Mouse (Mus musculus) MEL (cell line): ENCODE data around the gene Klhl26.

Experiments used
- CTCF ChIP-seq, 3 experiments: IDR thresholded peaks in 2 of 3; conservative IDR thresholded peaks in 1 of 3; 2 replicates each; pipeline ENCODE4 v1.5.1; 2011 to 2012; ENCODE audit warnings: low read length in 3 of 3, low read depth in 2 of 3, mild to moderate bottlenecking in 2 of 3, improper control_type of control experiment in 1 of 3, inconsistent platforms in 1 of 3, mixed read lengths in 1 of 3, moderate library complexity in 1 of 3; ENCODE audit not compliant: control insufficient read depth in 1 of 3, insufficient read depth in 1 of 3, poor library complexity in 1 of 3, severe bottlenecking in 1 of 3
- E2F4 ChIP-seq: IDR thresholded peaks from 2 replicates; pipeline ENCODE4 v1.6.1; 2011; ENCODE audit warnings: low read depth, low read length, improper control_type of control experiment, borderline replicate concordance
- JUND ChIP-seq: IDR thresholded peaks from 2 replicates; pipeline ENCODE4 v1.6.1; 2011; ENCODE audit warnings: low read depth, mild to moderate bottlenecking, improper control_type of control experiment, low read length
- KAT2A ChIP-seq: conservative IDR thresholded peaks from 2 replicates; pipeline ENCODE4 v1.6.1; 2012; ENCODE audit warnings: low read depth, low read length, improper control_type of control experiment, inconsistent platforms
- NRF1 ChIP-seq: IDR thresholded peaks from 2 replicates; pipeline ENCODE4 v1.6.1; 2014; ENCODE audit warnings: low read depth, mild to moderate bottlenecking, inconsistent platforms, low read length, improper control_type of control experiment, moderate library complexity; ENCODE audit not compliant: poor library complexity, insufficient read depth, severe bottlenecking
- TAL1 ChIP-seq: IDR thresholded peaks from 2 replicates; pipeline ENCODE4 v1.6.1; 2012; ENCODE audit warnings: mild to moderate bottlenecking, inconsistent platforms, low read length, moderate library complexity, mixed read lengths
- USF1 ChIP-seq: IDR thresholded peaks from 2 replicates; pipeline ENCODE4 v1.6.1; 2014; ENCODE audit warnings: low read depth, mild to moderate bottlenecking, inconsistent platforms, low read length, improper control_type of control experiment, moderate library complexity
- USF2 ChIP-seq, 2 experiments: IDR thresholded peaks; 2 replicates each; pipeline ENCODE4 v1.6.1; 2011 to 2012; ENCODE audit warnings: improper control_type of control experiment in 2 of 2, low read length in 2 of 2, borderline replicate concordance in 1 of 2, inconsistent platforms in 1 of 2, low read depth in 1 of 2, mild to moderate bottlenecking in 1 of 2; ENCODE audit not compliant: insufficient read depth in 1 of 2

- TF ChIP-seq E2F4, result no peak
- no peak for TF ChIP-seq NRF1
- no peak for TF ChIP-seq KAT2A
- no peak for TF ChIP-seq CTCF (IDR thresholded peaks at IDR 0.05 in 2 of 3, conservative IDR thresholded peaks at IDR 0.05 in 1 of 3; ENCODE audit: control insufficient read depth in 1 of 3, insufficient read depth in 1 of 3, low read depth in 2 of 3, low read length in 3 of 3, poor library complexity in 1 of 3, severe bottlenecking in 1 of 3)
- TF ChIP-seq JUND, result no peak
- no peak for TF ChIP-seq USF1
- TF ChIP-seq USF2 (IDR thresholded peaks at IDR 0.05; ENCODE audit: borderline replicate concordance in 1 of 2, insufficient read depth in 1 of 2, low read depth in 1 of 2, low read length in 2 of 2), result no peak
- TF ChIP-seq TAL1, result no peak
Observed at GRCm38 (mm10) chr8:70409455-70409871, 67.3 kb downstream of the Klhl26 start.
